Mouse (Mus musculus): ENCODE measurements around the gene Gm28047. TPM values are rescaled to one million over a fixed set of nuclear protein-coding genes. Genes with fewer than 3 reads are reported as not detected.

The Gm28047 gene
- polyA plus RNA-seq, 1 experiment from 2014 or later: not detected

DNA sequence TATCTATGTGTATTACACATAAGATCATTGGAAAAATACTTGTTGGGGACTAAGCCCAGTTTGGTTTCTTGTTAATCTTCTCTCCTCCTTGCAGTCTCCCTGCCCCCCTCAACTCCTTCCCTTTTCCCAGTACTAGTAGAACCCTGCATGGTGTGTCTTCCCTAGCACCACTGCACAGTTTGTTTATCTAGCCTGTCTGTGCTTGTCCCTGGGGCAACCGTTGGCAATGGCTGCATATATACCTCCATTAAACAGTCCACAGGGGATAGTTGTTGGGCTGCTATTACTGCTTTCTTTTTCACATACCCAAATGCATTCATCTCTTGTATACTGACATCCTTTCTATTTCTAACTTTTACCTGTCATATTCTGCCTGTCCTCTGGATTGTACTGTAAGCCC lies 137.2 kb downstream of the Gm28047 start:
- H3K9me3 ChIP-seq (replicated peaks): no peaks in the 10 kb centered on the region
- H3K27ac ChIP-seq (replicated peaks): no peak overlapping the region
- no peak overlapping the region for H3K4me2 ChIP-seq (replicated peaks)
- H3K9ac ChIP-seq: no peak overlapping the region
- H3K4me3 ChIP-seq (replicated peaks): no peak overlapping the region
- no peaks in the 10 kb centered on the region for H3K4me1 ChIP-seq
- WGBS: 65% methylated on average over 1 of the region's 1 CpGs
- H3K27me3 ChIP-seq: no peaks in the 10 kb centered on the region
- H3K36me3 ChIP-seq: peaks cover 75% of the 10 kb centered on the region
- no peak for ATAC-seq (ENCODE audit: insufficient number of reproducible peaks, low FRiP score, low TSS enrichment, low read depth)

GRCm38 (mm10) chr15:102485853-102486252 lies 139.0 kb downstream of the Gm28047 start:
- WGBS: 92% methylated on average over 12 of the region's 12 CpGs
- Histone ChIP-seq H3K27me3 (no peaks in the 10 kb centered on the region), H3K27ac (replicated peaks) (no peak overlapping the region), H3K4me3 (replicated peaks) (no peak overlapping the region), H3K4me1 (no peaks in the 10 kb centered on the region), H3K9ac (no peak overlapping the region), H3K36me3 (peaks cover 81% of the 10 kb centered on the region), H3K9me3 (replicated peaks) (no peaks in the 10 kb centered on the region), H3K4me2 (replicated peaks) (no peak overlapping the region)
- ATAC-seq (ENCODE audit: insufficient number of reproducible peaks, low FRiP score, low TSS enrichment, low read depth): no peak

DNA sequence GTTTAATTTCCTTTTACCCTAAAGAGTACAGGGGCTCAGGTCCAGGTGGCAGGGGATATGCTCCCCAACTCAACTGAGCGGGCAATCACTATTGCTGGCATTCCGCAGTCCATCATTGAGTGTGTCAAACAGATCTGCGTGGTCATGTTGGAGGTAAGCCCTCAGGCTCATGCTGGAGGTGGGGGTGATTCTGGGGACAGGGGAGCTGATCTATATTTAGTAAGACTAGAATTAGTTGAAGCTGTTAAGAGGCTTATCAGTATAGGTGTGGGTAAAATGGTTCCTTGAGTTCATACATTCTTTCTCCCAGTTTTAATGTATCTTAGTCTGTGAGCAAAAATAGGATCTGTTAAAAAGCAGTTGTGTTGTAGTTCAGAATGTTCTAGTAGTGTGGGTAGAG lies 141.7 kb downstream of the Gm28047 start:
- no peak overlapping the region for H3K27ac ChIP-seq (replicated peaks)
- no peaks in the 10 kb centered on the region for H3K27me3 ChIP-seq
- H3K36me3 ChIP-seq: peaks cover 68% of the 10 kb centered on the region
- H3K9me3 ChIP-seq (replicated peaks): no peaks in the 10 kb centered on the region
- H3K4me1 ChIP-seq: no peaks in the 10 kb centered on the region
- 82% methylated on average over 3 of the region's 3 CpGs for WGBS
- H3K9ac ChIP-seq: no peak overlapping the region
- no peak overlapping the region for H3K4me2 ChIP-seq (replicated peaks)
- ATAC-seq (ENCODE audit: insufficient number of reproducible peaks, low FRiP score, low TSS enrichment, low read depth): no peak
- H3K4me3 ChIP-seq (replicated peaks): no peak overlapping the region

DNA sequence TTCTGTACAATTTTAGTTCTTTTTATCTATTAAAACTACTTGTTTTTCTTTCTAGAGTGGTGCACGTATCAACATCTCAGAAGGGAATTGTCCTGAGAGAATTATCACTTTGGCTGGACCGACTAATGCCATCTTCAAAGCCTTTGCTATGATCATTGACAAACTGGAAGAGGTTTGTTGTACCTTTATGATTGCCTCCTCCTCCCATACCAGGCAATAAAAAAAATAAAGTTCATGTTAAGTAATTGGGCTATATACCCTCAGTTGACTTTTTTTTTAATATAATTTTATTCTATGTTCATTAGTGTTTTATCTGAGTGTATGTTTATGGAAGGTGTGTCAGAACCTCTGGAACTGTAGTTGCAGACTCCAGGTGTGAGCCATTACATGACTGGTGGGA lies 150.3 kb downstream of the Gm28047 start:
- H3K27ac ChIP-seq (replicated peaks): no peak overlapping the region
- H3K4me3 ChIP-seq (replicated peaks): no peak overlapping the region
- peaks cover 55% of the 10 kb centered on the region for H3K36me3 ChIP-seq
- peaks cover 15% of the 10 kb centered on the region for H3K4me1 ChIP-seq
- no peak overlapping the region for H3K4me2 ChIP-seq (replicated peaks)
- H3K9ac ChIP-seq: no peak overlapping the region
- no peaks in the 10 kb centered on the region for H3K27me3 ChIP-seq
- H3K9me3 ChIP-seq (replicated peaks): no peaks in the 10 kb centered on the region
- WGBS: 88% methylated on average over 2 of the region's 2 CpGs
- ATAC-seq (ENCODE audit: insufficient number of reproducible peaks, low FRiP score, low TSS enrichment, low read depth): no peak

MicroRNAs encoded within 50 kb of the gene (microRNA counts, 519-probe panel; counts per million panel counts)
- microRNA mmu-miR-688: 1,857 counts per million, percentile 30 among the panel's probes with 10 or more counts

Small RNAs within 50 kb of the gene (microRNA-seq; reads per million reads assigned to microRNA genes)
- gene Mir688 (ENCODE audit: borderline number of aligned reads): not detected

Other genes starting within 250 kb of the Gm28047 start
- gene Sp1, start 218.9 kb downstream of the Gm28047 start, polyA plus RNA-seq (2015; fragmentation: Nextera tagmentation; extraction: Ambion mirVana): 10.0 and 11.8 TPM in 2 replicates
- 0.59 and 0.75 TPM in 2 replicates for gene Amhr2, start 179.7 kb downstream of the Gm28047 start, polyA plus RNA-seq (2015; fragmentation: Nextera tagmentation; extraction: Ambion mirVana)
- gene Prr13, start 166.0 kb downstream of the Gm28047 start, polyA plus RNA-seq (2015; fragmentation: Nextera tagmentation; extraction: Ambion mirVana): 89.4 and 93.7 TPM in 2 replicates
- gene Pcbp2, start 154.5 kb downstream of the Gm28047 start, polyA plus RNA-seq (2015; fragmentation: Nextera tagmentation; extraction: Ambion mirVana): 223 and 231 TPM in 2 replicates
- 5.1 TPM in 1 of 2 replicates, not detected in the other for gene Gm10337, start 121.3 kb downstream of the Gm28047 start, polyA plus RNA-seq (2015; fragmentation: Nextera tagmentation; extraction: Ambion mirVana)
- gene Map3k12, start 108.0 kb downstream of the Gm28047 start, polyA plus RNA-seq (2015; fragmentation: Nextera tagmentation; extraction: Ambion mirVana): 19.8 and 21.3 TPM in 2 replicates
- gene Tarbp2, start 106.9 kb downstream of the Gm28047 start, polyA plus RNA-seq (2015; fragmentation: Nextera tagmentation; extraction: Ambion mirVana): 83.9 and 94.7 TPM in 2 replicates
- 3.8 and 3.9 TPM in 2 replicates for gene Npff, start 100.1 kb downstream of the Gm28047 start, polyA plus RNA-seq (2015; fragmentation: Nextera tagmentation; extraction: Ambion mirVana)
- gene Atf7, start 397 bp upstream of the Gm28047 start, polyA plus RNA-seq (2015; fragmentation: Nextera tagmentation; extraction: Ambion mirVana): 51.3 and 53.7 TPM in 2 replicates
- 59.0 and 65.5 TPM in 2 replicates for gene Atp5g2, start 47.3 kb upstream of the Gm28047 start, polyA plus RNA-seq (2015; fragmentation: Nextera tagmentation; extraction: Ambion mirVana)
- 67.2 and 69.0 TPM in 2 replicates for gene Calcoco1, start 97.1 kb upstream of the Gm28047 start, polyA plus RNA-seq (2015; fragmentation: Nextera tagmentation; extraction: Ambion mirVana)